Mouse (Mus musculus) embryonic fibroblast, embryonic 13.5 days (primary cell): ENCODE data around the gene Cyp2w1.

Experiments used
- CTCF ChIP-seq: IDR thresholded peaks from 2 replicates; pipeline ENCODE4 v1.5.1; 2011; ENCODE audit warnings: mild to moderate bottlenecking, control low read depth, low read length, moderate library complexity, borderline replicate concordance; ENCODE audit not compliant: insufficient read depth
- POLR2A ChIP-seq: IDR thresholded peaks from 2 replicates; pipeline ENCODE4 v1.6.1; 2011; ENCODE audit warnings: low read depth, mild to moderate bottlenecking, control low read depth, low read length, moderate library complexity

GRCm38 (mm10) chr5:139365827-139366226 is 13.4 kb downstream of the Cyp2w1 start:
- TF ChIP-seq POLR2A (no peak), CTCF (no peak)
